Mouse (Mus musculus): ENCODE measurements at regions not wholly inside any gene's neighbourhood (a gene's known extent, or its start where the extent isn't known, plus 50 kb on each side); places are given as distances from the start of the nearest gene placed in this dataset.

DNA sequence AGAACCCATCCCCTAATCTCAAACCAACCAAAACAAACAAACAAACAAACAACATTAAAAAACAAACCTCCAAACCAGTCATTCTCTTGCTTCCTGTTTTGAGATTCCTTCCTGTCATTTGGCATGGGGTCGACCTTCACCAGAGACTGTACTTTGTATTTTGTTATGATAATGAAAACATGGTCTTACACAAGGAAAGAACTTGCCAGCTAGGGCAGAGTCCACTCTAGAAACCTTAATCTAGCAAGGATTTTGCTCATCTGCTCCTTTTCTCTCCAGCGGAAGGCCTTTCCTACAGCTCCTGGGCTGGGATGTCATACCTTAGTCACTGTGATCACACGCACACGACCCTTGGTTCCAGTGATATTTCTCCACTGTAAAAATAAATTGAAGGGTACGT is 75.0 kb upstream of the Vash1 start:
- H3K4me3 ChIP-seq (ENCODE audit: low read depth, low read length), result no peak overlapping the region
- H3K36me3 ChIP-seq (ENCODE audit: insufficient read depth), result no peaks in the 10 kb centered on the region
- 94% methylated on average over 5 of the region's 5 CpGs for WGBS
- no peaks in the 10 kb centered on the region for H3K27me3 ChIP-seq (ENCODE audit: insufficient read depth, low read length)
- DNase-seq (no peak), ATAC-seq (no peak)
- no peak overlapping the region for H3K27ac ChIP-seq (ENCODE audit: low read depth, low read length)
- no peaks in the 10 kb centered on the region for H3K4me1 ChIP-seq (ENCODE audit: insufficient read depth)
- H3K9me3 ChIP-seq (ENCODE audit: low read length), result no peaks in the 10 kb centered on the region
- H3K4me2 ChIP-seq (ENCODE audit: low read depth), result no peak overlapping the region
- no peak for TF ChIP-seq CTCF (IDR thresholded peaks at IDR 0.05; ENCODE audit: low read depth)
- H3K9ac ChIP-seq, result no peak overlapping the region

DNA sequence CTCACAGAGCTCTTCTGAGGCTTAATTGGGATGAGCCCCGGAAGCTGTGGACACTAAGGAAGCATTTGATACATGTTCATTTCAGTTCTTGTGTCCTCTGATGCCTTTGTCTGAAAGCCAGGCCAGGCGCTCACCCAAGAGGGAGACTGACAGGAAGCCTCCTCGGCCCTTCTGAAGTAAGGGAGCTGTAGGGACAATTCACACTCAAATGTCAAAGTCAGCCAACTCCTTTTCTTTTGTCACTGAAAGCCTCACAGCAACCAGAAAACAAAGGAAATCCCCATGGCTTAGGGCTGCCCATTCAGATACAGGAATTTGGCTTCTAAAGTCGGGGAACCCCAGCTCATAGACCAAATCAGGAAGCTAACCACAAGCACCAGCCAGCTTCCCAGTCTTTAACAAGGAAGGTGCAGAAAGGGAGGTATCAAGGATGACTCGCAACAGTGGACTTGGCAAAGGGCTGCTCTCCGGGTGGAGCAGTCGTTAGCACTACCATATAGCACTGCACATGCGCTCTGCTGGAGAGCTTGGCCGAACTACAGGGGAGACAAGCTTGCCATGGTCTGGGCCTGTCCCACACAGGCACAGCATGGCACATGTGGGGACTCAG is 66.0 kb upstream of the Vash1 start:
- no peak for ATAC-seq
- no peak overlapping the region for H3K4me3 ChIP-seq (ENCODE audit: low read depth, low read length)
- DNase-seq, result no peak
- H3K4me1 ChIP-seq (ENCODE audit: insufficient read depth), result no peaks in the 10 kb centered on the region
- no peaks in the 10 kb centered on the region for H3K9me3 ChIP-seq (ENCODE audit: low read length)
- WGBS, result 41% methylated on average over 9 of the region's 9 CpGs
- no peak overlapping the region for H3K27ac ChIP-seq (ENCODE audit: low read depth, low read length)
- H3K27me3 ChIP-seq (ENCODE audit: insufficient read depth, low read length), result no peaks in the 10 kb centered on the region
- H3K4me2 ChIP-seq (ENCODE audit: low read depth), result no peak overlapping the region
- no peaks in the 10 kb centered on the region for H3K36me3 ChIP-seq (ENCODE audit: insufficient read depth)
- H3K9ac ChIP-seq, result no peak overlapping the region
- TF ChIP-seq CTCF (IDR thresholded peaks at IDR 0.05; ENCODE audit: low read depth), result no peak

DNA sequence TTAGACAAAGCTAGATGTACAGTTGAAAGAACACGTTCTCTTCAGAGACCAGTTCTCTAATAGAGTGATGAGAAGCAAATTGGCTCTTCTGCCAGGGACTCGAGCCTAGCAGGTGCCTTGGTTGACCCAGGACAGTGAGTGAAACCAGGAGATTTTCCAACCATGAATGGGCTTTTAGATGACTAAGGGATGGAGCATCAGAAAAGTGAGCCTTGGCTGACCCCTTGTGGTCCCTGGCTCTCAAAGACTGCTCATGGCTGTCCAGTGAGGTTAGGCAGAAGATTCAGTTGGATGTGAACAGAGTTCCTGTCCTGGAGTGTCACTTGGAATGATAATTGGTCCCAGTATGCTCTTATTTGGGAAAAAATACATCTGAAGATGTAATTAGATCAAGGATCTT is 64.3 kb upstream of the Vash1 start:
- peak; percentile 77 for TF ChIP-seq CTCF (IDR thresholded peaks at IDR 0.05; ENCODE audit: low read depth)
- no peak overlapping the region for H3K9ac ChIP-seq

DNA sequence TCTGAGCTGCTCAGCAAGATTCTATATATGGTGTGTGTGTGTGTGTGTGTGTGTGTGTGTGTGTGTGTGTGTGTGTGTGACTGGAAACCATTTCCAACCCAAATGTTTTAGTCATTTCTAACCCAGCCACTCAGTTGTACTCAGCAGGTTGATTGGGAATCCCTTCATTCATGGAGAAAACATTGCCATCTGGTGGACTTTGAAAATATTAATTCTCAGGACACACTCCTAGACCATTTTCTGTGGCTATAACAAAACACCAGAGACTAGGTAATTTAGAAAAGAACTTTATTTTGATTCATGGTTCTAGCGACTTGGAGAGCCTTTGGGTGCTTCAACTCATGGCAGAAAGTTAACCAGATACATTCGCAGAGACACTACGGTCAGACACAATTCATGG is 62.2 kb upstream of the Vash1 start:
- H3K4me1 ChIP-seq (ENCODE audit: insufficient read depth), result no peaks in the 10 kb centered on the region
- H3K9ac ChIP-seq, result no peak overlapping the region
- no peak overlapping the region for H3K27ac ChIP-seq (ENCODE audit: low read depth, low read length)
- no peak overlapping the region for H3K4me3 ChIP-seq (ENCODE audit: low read depth, low read length)
- H3K27me3 ChIP-seq (ENCODE audit: insufficient read depth, low read length), result no peaks in the 10 kb centered on the region
- no peaks in the 10 kb centered on the region for H3K9me3 ChIP-seq (ENCODE audit: low read length)
- no peak overlapping the region for H3K4me2 ChIP-seq (ENCODE audit: low read depth)
- DNase-seq, result peak; percentile 8
- no peak for ATAC-seq
- no peaks in the 10 kb centered on the region for H3K36me3 ChIP-seq (ENCODE audit: insufficient read depth)
- 87% methylated on average over 3 of the region's 3 CpGs for WGBS
- TF ChIP-seq CTCF (IDR thresholded peaks at IDR 0.05; ENCODE audit: low read depth), result peak; percentile 27

More for the DNA sequence above, 64.3 kb upstream of the Vash1 start:
- H3K36me3 ChIP-seq (ENCODE audit: insufficient read depth), result no peaks in the 10 kb centered on the region
- H3K27me3 ChIP-seq (ENCODE audit: insufficient read depth, low read length), result no peaks in the 10 kb centered on the region
- H3K4me2 ChIP-seq (ENCODE audit: low read depth), result no peak overlapping the region
- peak; percentile 74 for DNase-seq
- no peak overlapping the region for H3K27ac ChIP-seq (ENCODE audit: low read depth, low read length)
- no peak overlapping the region for H3K4me3 ChIP-seq (ENCODE audit: low read depth, low read length)
- H3K9me3 ChIP-seq (ENCODE audit: low read length), result no peaks in the 10 kb centered on the region
- H3K4me1 ChIP-seq (ENCODE audit: insufficient read depth), result no peaks in the 10 kb centered on the region
- 35% methylated on average over 2 of the region's 2 CpGs for WGBS
- ATAC-seq, result peak; percentile 77

DNA sequence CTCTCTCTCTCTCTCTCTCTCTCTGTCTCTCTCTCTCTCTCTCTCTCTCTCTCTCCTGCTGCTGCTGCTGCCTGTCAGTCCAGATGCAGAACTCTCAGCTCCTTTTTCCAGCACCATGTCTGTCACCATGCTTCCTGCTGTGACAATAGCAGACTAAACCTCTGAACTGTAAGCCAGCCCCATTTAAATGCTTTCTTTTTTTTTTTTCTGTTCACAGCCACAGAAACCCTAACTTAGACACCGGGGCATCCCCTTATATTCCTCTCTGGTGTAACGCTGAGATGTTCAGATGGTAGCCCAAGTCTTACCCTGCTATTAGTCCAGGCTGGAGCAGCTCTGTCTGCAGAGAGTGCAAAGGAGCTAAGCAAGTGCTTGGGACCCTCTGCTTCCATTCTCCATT is 54.3 kb upstream of the Vash1 start:
- no peaks in the 10 kb centered on the region for H3K27me3 ChIP-seq (ENCODE audit: insufficient read depth, low read length)
- no peak overlapping the region for H3K4me2 ChIP-seq (ENCODE audit: low read depth)
- ATAC-seq, result no peak
- H3K36me3 ChIP-seq (ENCODE audit: insufficient read depth), result no peaks in the 10 kb centered on the region
- no peak overlapping the region for H3K9ac ChIP-seq
- H3K9me3 ChIP-seq (ENCODE audit: low read length), result no peaks in the 10 kb centered on the region
- H3K4me1 ChIP-seq (ENCODE audit: insufficient read depth), result no peaks in the 10 kb centered on the region
- 82% methylated on average over 2 of the region's 2 CpGs for WGBS
- DNase-seq, result no peak
- H3K4me3 ChIP-seq (ENCODE audit: low read depth, low read length), result no peak overlapping the region
- TF ChIP-seq CTCF (IDR thresholded peaks at IDR 0.05; ENCODE audit: low read depth), result no peak
- H3K27ac ChIP-seq (ENCODE audit: low read depth, low read length), result no peak overlapping the region

DNA sequence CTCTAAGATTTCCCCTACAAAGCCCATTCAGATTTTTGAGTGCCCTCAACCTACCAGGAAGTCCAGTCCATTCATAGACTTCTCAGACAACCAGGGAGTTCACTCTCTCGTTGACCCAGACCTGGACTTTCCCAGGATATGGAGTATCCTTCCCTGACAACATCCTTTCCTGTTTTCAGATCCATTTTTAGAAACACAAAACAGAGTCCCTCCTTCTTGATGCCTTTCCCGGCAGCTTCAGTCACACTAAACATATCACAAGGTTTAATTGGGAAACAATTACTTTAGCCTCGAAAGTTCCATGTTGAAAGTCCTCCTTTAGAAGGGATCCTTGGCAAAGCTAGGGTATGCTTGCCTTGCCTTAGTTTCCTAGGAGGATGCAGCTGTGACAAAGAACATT is 51.8 kb upstream of the Vash1 start:
- no peak overlapping the region for H3K4me3 ChIP-seq (ENCODE audit: low read depth, low read length)
- no peak overlapping the region for H3K27ac ChIP-seq (ENCODE audit: low read depth, low read length)
- no peak overlapping the region for H3K9ac ChIP-seq
- ATAC-seq (no peak), DNase-seq (no peak)
- no peaks in the 10 kb centered on the region for H3K27me3 ChIP-seq (ENCODE audit: insufficient read depth, low read length)
- no peaks in the 10 kb centered on the region for H3K36me3 ChIP-seq (ENCODE audit: insufficient read depth)
- H3K4me1 ChIP-seq (ENCODE audit: insufficient read depth), result no peaks in the 10 kb centered on the region
- WGBS, result 56% methylated on average over 3 of the region's 3 CpGs
- TF ChIP-seq CTCF (IDR thresholded peaks at IDR 0.05; ENCODE audit: low read depth), result no peak
- H3K9me3 ChIP-seq (ENCODE audit: low read length), result no peaks in the 10 kb centered on the region
- H3K4me2 ChIP-seq (ENCODE audit: low read depth), result no peak overlapping the region

DNA sequence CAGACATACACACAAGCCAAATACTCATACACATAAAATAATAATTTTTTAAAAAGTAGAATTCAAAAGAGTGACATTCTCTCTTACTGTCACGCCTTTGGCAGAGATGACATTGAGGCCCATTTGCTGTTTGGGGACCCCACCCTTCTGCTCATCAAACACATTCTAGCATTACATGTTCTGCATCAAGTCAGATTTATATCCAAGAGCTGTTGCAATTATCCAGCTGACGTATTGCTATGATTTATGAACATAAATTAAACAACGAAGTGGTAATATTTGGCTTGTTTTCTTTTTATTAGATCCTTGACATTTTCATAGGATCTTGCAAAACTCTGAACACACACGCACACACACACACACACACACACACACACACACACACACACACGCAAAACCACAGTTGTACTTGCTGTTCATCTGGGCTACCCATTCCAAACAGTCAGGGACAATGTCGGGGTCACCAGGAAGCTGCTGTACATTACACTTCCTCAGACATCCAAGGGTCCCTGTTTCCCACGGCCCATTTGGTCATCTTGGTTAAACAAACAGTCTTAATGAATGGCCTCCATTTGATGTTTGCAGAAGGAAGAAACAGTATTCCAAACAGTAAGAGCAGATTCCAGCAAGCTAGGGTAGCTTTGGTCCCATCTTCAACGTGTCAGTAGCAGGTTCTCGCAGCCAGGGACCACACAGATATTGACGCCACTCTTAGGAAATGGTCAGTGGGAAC is 50.3 kb upstream of the Vash1 start:
- no peak overlapping the region for H3K27ac ChIP-seq (ENCODE audit: low read depth, low read length)
- no peak overlapping the region for H3K4me3 ChIP-seq (ENCODE audit: low read depth, low read length)
- ATAC-seq (no peak), DNase-seq (no peak)
- no peaks in the 10 kb centered on the region for H3K27me3 ChIP-seq (ENCODE audit: insufficient read depth, low read length)
- H3K36me3 ChIP-seq (ENCODE audit: insufficient read depth), result no peaks in the 10 kb centered on the region
- H3K9ac ChIP-seq, result no peak overlapping the region
- H3K9me3 ChIP-seq (ENCODE audit: low read length), result no peaks in the 10 kb centered on the region
- H3K4me1 ChIP-seq (ENCODE audit: insufficient read depth), result no peaks in the 10 kb centered on the region
- no peak for TF ChIP-seq CTCF (IDR thresholded peaks at IDR 0.05; ENCODE audit: low read depth)
- H3K4me2 ChIP-seq (ENCODE audit: low read depth), result no peak overlapping the region
- 87% methylated on average over 10 of the region's 10 CpGs for WGBS
